Comparison of ENCODE assay signal across 10 mouse cellular contexts in genomic region chr5:100636794-100637544, GRCm38 (mm10). TPM values are rescaled to one million over a fixed set of nuclear protein-coding genes. Genes with fewer than 3 reads are reported as not detected.
DNase-seq lines count a peak whose midpoint lies in the region; ATAC-seq lines count a peak whose summit lies in the region.
"Had no signal": no experiment of that assay in that cellular context is flagged by ENCODE, and none has a peak within 500 bp of the region (broad histone marks: within the 10 kb centered on the region; RNA-seq: fewer than 3 reads in every experiment).

No protein-coding gene starts in this region.

- no peak overlapping the region for H3K4me2 ChIP-seq in heart, embryonic 11.5 days
- H3K4me2 ChIP-seq in forebrain, embryonic 14.5 days (ENCODE audit: low read length), result no peak overlapping the region
- H3K4me2 ChIP-seq: embryonic facial prominence, embryonic 15.5 days; limb, embryonic 15.5 days had no signal

- DNase-seq in heart, adult 11 months, result peak; percentile 95
- peak; percentile 44 for DNase-seq in brain, adult 2 months (ENCODE audit: low read depth, low spot score)
- DNase-seq in induced T-regulatory cell, adult 2 months (ENCODE audit: low read depth), result peak; percentile 86
- DNase-seq in lung, postnatal 36 days, result peak; percentile 61
- DNase-seq in forebrain, embryonic 14.5 days (ENCODE audit: low spot score), result no peak
- DNase-seq in thymus, postnatal 10 days (ENCODE audit: low spot score in 2 of 2), result no peak

- H3K4me1 ChIP-seq in heart, embryonic 11.5 days (ENCODE audit: control insufficient read depth, insufficient read depth, low read length), result peaks cover 3% of the 10 kb centered on the region; the same call in 1 of the 2 replicates
- no peaks in the 10 kb centered on the region for H3K4me1 ChIP-seq in forebrain, embryonic 14.5 days (ENCODE audit: control insufficient read depth, insufficient read depth, low read length)
- H3K4me1 ChIP-seq: embryonic facial prominence, embryonic 15.5 days; limb, embryonic 15.5 days had no signal

- no peaks in the 10 kb centered on the region for H3K9me3 ChIP-seq in heart, embryonic 11.5 days (replicated peaks; ENCODE audit: control insufficient read depth, low read length)
- H3K9me3 ChIP-seq in forebrain, embryonic 14.5 days (replicated peaks; ENCODE audit: control insufficient read depth, low read length), result no peaks in the 10 kb centered on the region
- H3K9me3 ChIP-seq: embryonic facial prominence, embryonic 15.5 days; limb, embryonic 15.5 days had no signal

- 71% methylated on average over 8 of the region's 8 CpGs for WGBS in heart, embryonic 11.5 days (ENCODE audit: insufficient replicate concordance)
- WGBS in forebrain, embryonic 14.5 days, result 80% methylated on average over 8 of the region's 8 CpGs

- H3K27ac ChIP-seq in heart, embryonic 11.5 days (ENCODE audit: low read depth, low read length), result no peak overlapping the region
- H3K27ac ChIP-seq in forebrain, embryonic 14.5 days (ENCODE audit: low read depth, low read length), result no peak overlapping the region
- H3K27ac ChIP-seq: embryonic facial prominence, embryonic 15.5 days; limb, embryonic 15.5 days had no signal

- no peaks in the 10 kb centered on the region for H3K27me3 ChIP-seq in heart, embryonic 11.5 days (ENCODE audit: control insufficient read depth, insufficient read depth, low read length)
- no peaks in the 10 kb centered on the region for H3K27me3 ChIP-seq in forebrain, embryonic 14.5 days (replicated peaks; ENCODE audit: control insufficient read depth, insufficient read depth, low read length)
- H3K27me3 ChIP-seq: embryonic facial prominence, embryonic 15.5 days; limb, embryonic 15.5 days had no signal

- no peak overlapping the region for H3K9ac ChIP-seq in heart, embryonic 11.5 days (ENCODE audit: low read depth, low read length)
- no peak overlapping the region for H3K9ac ChIP-seq in forebrain, embryonic 14.5 days (ENCODE audit: low read length)
- H3K9ac ChIP-seq: embryonic facial prominence, embryonic 15.5 days; limb, embryonic 15.5 days had no signal

- H3K4me3 ChIP-seq in heart, embryonic 11.5 days (ENCODE audit: low read depth, low read length), result no peak overlapping the region
- H3K4me3 ChIP-seq in forebrain, embryonic 14.5 days (ENCODE audit: low read depth, low read length), result no peak overlapping the region
- H3K4me3 ChIP-seq: embryonic facial prominence, embryonic 15.5 days; limb, embryonic 15.5 days had no signal

- no peaks in the 10 kb centered on the region for H3K36me3 ChIP-seq in heart, embryonic 11.5 days (ENCODE audit: control insufficient read depth, insufficient read depth, low read length)
- H3K36me3 ChIP-seq in forebrain, embryonic 14.5 days (ENCODE audit: control insufficient read depth, insufficient read depth, low read length), result no peaks in the 10 kb centered on the region
- H3K36me3 ChIP-seq: embryonic facial prominence, embryonic 15.5 days; limb, embryonic 15.5 days had no signal

- no peak for ATAC-seq in heart, embryonic 11.5 days (replicated peaks; ENCODE audit: insufficient number of reproducible peaks, low FRiP score, low TSS enrichment)
- ATAC-seq in monocyte, adult 5-6 weeks (replicated peaks; ENCODE audit: insufficient number of reproducible peaks, low FRiP score, low TSS enrichment, poor library complexity, severe bottlenecking), result no peak
- no peak for ATAC-seq in forebrain, embryonic 14.5 days

RNA-seq across cellular contexts. Expression of gene Coq2, which starts 38.0 kb away (rescaled TPM):
- polyA plus RNA-seq in heart, embryonic 11.5 days (2014; fragmentation: Nextera tagmentation; extraction: Ambion mirVana), result 64.3 and 70.8 TPM in 2 replicates
- total RNA-seq in monocyte, adult 5-6 weeks (2017), result 35.1 to 44.1 TPM (median 40.2 TPM) in 3 replicates
- 43.8 and 49.9 TPM in 2 replicates for polyA plus RNA-seq in forebrain, embryonic 14.5 days (2014; fragmentation: Nextera tagmentation; extraction: Ambion mirVana)

Comparison
In these comparisons a context has a peak if more than half of its experiments do, and no peak if none do; other contexts are left out.
1. DNase-seq: peak in heart, adult 11 months (single experiment), brain, adult 2 months (single experiment), induced T-regulatory cell, adult 2 months (single experiment) and lung, postnatal 36 days (single experiment); none in forebrain, embryonic 14.5 days (single experiment) and thymus, postnatal 10 days (0 of 2).